Mouse (Mus musculus) hindbrain, embryonic 11.5 days (tissue): ENCODE measurements at regions not wholly inside any gene's neighbourhood (a gene's known extent, or its start where the extent isn't known, plus 50 kb on each side); places are given as distances from the start of the nearest gene placed in this dataset.

Experiments
- ATAC-seq: fragments of 200-750 bp; cut with Nextera tagmentation; 2 replicates; pipeline ENCODE4 v1.8.0; 2017; ENCODE audit warnings: mild to moderate bottlenecking, moderate TSS enrichment, moderate library complexity; ENCODE audit not compliant: low FRiP score
- DNase-seq: peaks from one replicate; pipeline ENCODE4 v3.0.0-alpha.2; 2015; ENCODE audit warnings: low spot score
- H3K27ac ChIP-seq: fragments of 300-500 bp; sonication (generic); 2 replicates; pipeline ENCODE4 v1.5.1; 2014; ENCODE audit warnings: mild to moderate bottlenecking, low read depth, low read length
- H3K27me3 ChIP-seq: fragments of 300-500 bp; sonication (generic); 2 replicates; pipeline ENCODE4 v1.6.1; 2014; ENCODE audit warnings: mild to moderate bottlenecking, low read length, moderate library complexity, mixed read lengths; ENCODE audit not compliant: control insufficient read depth, insufficient read depth
- H3K36me3 ChIP-seq: fragments of 300-500 bp; sonication (generic); 2 replicates; pipeline ENCODE4 v1.6.1; 2014; ENCODE audit warnings: mild to moderate bottlenecking, low read length, moderate library complexity, mixed read lengths; ENCODE audit not compliant: control insufficient read depth, insufficient read depth
- H3K4me1 ChIP-seq: fragments of 300-500 bp; sonication (generic); replicated peaks from 2 replicates; pipeline ENCODE4 v1.6.1; 2014; ENCODE audit warnings: low read length, mixed read lengths; ENCODE audit not compliant: control insufficient read depth, insufficient read depth
- H3K4me2 ChIP-seq: fragments of 300-500 bp; sonication (generic); replicated peaks from 2 replicates; pipeline ENCODE4 v1.6.1; 2014; ENCODE audit warnings: mild to moderate bottlenecking, low read depth, low read length
- H3K4me3 ChIP-seq: fragments of 300-500 bp; sonication (generic); 2 replicates; pipeline ENCODE4 v1.5.1; 2014; ENCODE audit warnings: low read depth, low read length
- H3K9ac ChIP-seq: fragments of 300-500 bp; sonication (generic); 2 replicates; pipeline ENCODE4 v1.6.1; 2014; ENCODE audit warnings: low read depth, low read length
- H3K9me3 ChIP-seq: fragments of 300-500 bp; sonication (generic); 2 replicates; pipeline ENCODE4 v1.6.1; 2016; ENCODE audit warnings: low read length; ENCODE audit not compliant: control insufficient read depth
- WGBS: fragments of 180-500 bp; shearing (Covaris S2); extraction: QIAGEN DNeasy Blood & Tissue Kit; methylation state at CpG from one replicate; pipeline ENCODE4 v1.1.7; 2014; 5-methylcytosine and 5-hydroxymethylcytosine counted together

GRCm38 (mm10) chr10:98691816-98692215 lies 222.4 kb upstream of the Atp2b1 start:
- DNase-seq (no peak), ATAC-seq (no peak)
- no peaks in the 10 kb centered on the region for H3K4me1 ChIP-seq
- no peak overlapping the region for H3K9ac ChIP-seq
- H3K9me3 ChIP-seq, result no peaks in the 10 kb centered on the region
- 95% methylated on average over 5 of the region's 5 CpGs for WGBS
- H3K4me2 ChIP-seq, result no peak overlapping the region
- no peaks in the 10 kb centered on the region for H3K36me3 ChIP-seq
- no peak overlapping the region for H3K27ac ChIP-seq
- H3K27me3 ChIP-seq, result no peaks in the 10 kb centered on the region
- no peak overlapping the region for H3K4me3 ChIP-seq

GRCm38 (mm10) chr10:98694690-98695370 lies 219.4 kb upstream of the Atp2b1 start:
- Histone ChIP-seq H3K9me3 (no peaks in the 10 kb centered on the region), H3K27me3 (no peaks in the 10 kb centered on the region), H3K4me2 (no peak overlapping the region), H3K4me3 (no peak overlapping the region), H3K27ac (no peak overlapping the region), H3K9ac (no peak overlapping the region), H3K36me3 (no peaks in the 10 kb centered on the region), H3K4me1 (no peaks in the 10 kb centered on the region)
- WGBS, result 89% methylated on average over 2 of the region's 2 CpGs
- no peak for DNase-seq
- no peak for ATAC-seq

GRCm38 (mm10) chr10:98695371-98695725 lies 218.9 kb upstream of the Atp2b1 start:
- Histone ChIP-seq H3K4me2 (no peak overlapping the region), H3K4me1 (no peaks in the 10 kb centered on the region), H3K27ac (no peak overlapping the region), H3K36me3 (no peaks in the 10 kb centered on the region), H3K27me3 (no peaks in the 10 kb centered on the region), H3K9ac (no peak overlapping the region), H3K9me3 (no peaks in the 10 kb centered on the region), H3K4me3 (no peak overlapping the region)
- 94% methylated on average over 2 of the region's 2 CpGs for WGBS
- no peak for DNase-seq
- ATAC-seq, result no peak

GRCm38 (mm10) chr10:98697866-98698265 lies 216.3 kb upstream of the Atp2b1 start:
- no peaks in the 10 kb centered on the region for H3K4me1 ChIP-seq

GRCm38 (mm10) chr10:98699579-98699978 lies 214.6 kb upstream of the Atp2b1 start:
- DNase-seq (no peak), ATAC-seq (no peak)
- H3K27ac ChIP-seq, result no peak overlapping the region
- no peak overlapping the region for H3K9ac ChIP-seq
- H3K9me3 ChIP-seq, result no peaks in the 10 kb centered on the region
- no peak overlapping the region for H3K4me2 ChIP-seq
- H3K4me1 ChIP-seq, result no peaks in the 10 kb centered on the region
- H3K4me3 ChIP-seq, result no peak overlapping the region
- no peaks in the 10 kb centered on the region for H3K36me3 ChIP-seq
- H3K27me3 ChIP-seq, result no peaks in the 10 kb centered on the region
- WGBS, result 92% methylated on average over 4 of the region's 4 CpGs

More at GRCm38 (mm10) chr10:98697866-98698265, 216.3 kb upstream of the Atp2b1 start:
- ATAC-seq (no peak), DNase-seq (no peak)
- no peaks in the 10 kb centered on the region for H3K9me3 ChIP-seq
- no peak overlapping the region for H3K4me2 ChIP-seq
- 90% methylated on average over 4 of the region's 4 CpGs for WGBS
- no peak overlapping the region for H3K4me3 ChIP-seq
- no peak overlapping the region for H3K27ac ChIP-seq
- no peaks in the 10 kb centered on the region for H3K27me3 ChIP-seq
- no peaks in the 10 kb centered on the region for H3K36me3 ChIP-seq
- no peak overlapping the region for H3K9ac ChIP-seq

GRCm38 (mm10) chr10:98700407-98700806 lies 213.8 kb upstream of the Atp2b1 start:
- H3K27me3 ChIP-seq, result no peaks in the 10 kb centered on the region
- no peak overlapping the region for H3K27ac ChIP-seq
- H3K4me3 ChIP-seq, result no peak overlapping the region
- H3K9ac ChIP-seq, result no peak overlapping the region
- H3K4me1 ChIP-seq, result no peaks in the 10 kb centered on the region
- no peak overlapping the region for H3K4me2 ChIP-seq
- WGBS, result 77% methylated on average over 4 of the region's 4 CpGs
- DNase-seq (no peak), ATAC-seq (no peak)
- no peaks in the 10 kb centered on the region for H3K9me3 ChIP-seq
- no peaks in the 10 kb centered on the region for H3K36me3 ChIP-seq

- no peaks in the 10 kb centered on the region for H3K36me3 ChIP-seq
- WGBS, result 85% methylated on average over 3 of the region's 3 CpGs
- no peaks in the 10 kb centered on the region for H3K27me3 ChIP-seq
- H3K4me3 ChIP-seq, result no peak overlapping the region
- no peak overlapping the region for H3K27ac ChIP-seq
- no peak overlapping the region for H3K4me2 ChIP-seq
- H3K9ac ChIP-seq, result no peak overlapping the region
- DNase-seq, result no peak
- ATAC-seq, result no peak
- H3K4me1 ChIP-seq, result no peaks in the 10 kb centered on the region
- no peaks in the 10 kb centered on the region for H3K9me3 ChIP-seq
Measured at GRCm38 (mm10) chr10:98701285-98701684, 212.9 kb upstream of the Atp2b1 start.

- Histone ChIP-seq H3K4me2 (no peak overlapping the region), H3K4me1 (no peaks in the 10 kb centered on the region), H3K9me3 (no peaks in the 10 kb centered on the region), H3K4me3 (no peak overlapping the region), H3K9ac (no peak overlapping the region), H3K27me3 (no peaks in the 10 kb centered on the region), H3K27ac (no peak overlapping the region), H3K36me3 (no peaks in the 10 kb centered on the region)
- ATAC-seq, result no peak
- WGBS, result 87% methylated on average over 5 of the region's 5 CpGs
- no peak for DNase-seq
Measured at GRCm38 (mm10) chr10:98702470-98703215, 211.6 kb upstream of the Atp2b1 start.
